Mouse (Mus musculus) adipose tissue, adult 10 weeks (tissue): ENCODE data around the gene Plaa. TPM values are rescaled to one million over a fixed set of nuclear protein-coding genes. Genes with fewer than 3 reads are reported as not detected.

Experiments
- polyA plus RNA-seq: library from polyadenylated mRNA; stranded (reverse); fragments of 350-450 nt; fragmentation: Illumina TruSeq; extraction: RNeasy Lipid Tissue Mini Kit (QIAGEN cat#74804); gene quantifications from one replicate; pipeline ENCODE4 v1.2.3, GENCODE M21; 2014; ENCODE audit warnings: low read depth, low replicate concordance

Plaa gene
- 37.5 TPM for polyA plus RNA-seq

DNA sequence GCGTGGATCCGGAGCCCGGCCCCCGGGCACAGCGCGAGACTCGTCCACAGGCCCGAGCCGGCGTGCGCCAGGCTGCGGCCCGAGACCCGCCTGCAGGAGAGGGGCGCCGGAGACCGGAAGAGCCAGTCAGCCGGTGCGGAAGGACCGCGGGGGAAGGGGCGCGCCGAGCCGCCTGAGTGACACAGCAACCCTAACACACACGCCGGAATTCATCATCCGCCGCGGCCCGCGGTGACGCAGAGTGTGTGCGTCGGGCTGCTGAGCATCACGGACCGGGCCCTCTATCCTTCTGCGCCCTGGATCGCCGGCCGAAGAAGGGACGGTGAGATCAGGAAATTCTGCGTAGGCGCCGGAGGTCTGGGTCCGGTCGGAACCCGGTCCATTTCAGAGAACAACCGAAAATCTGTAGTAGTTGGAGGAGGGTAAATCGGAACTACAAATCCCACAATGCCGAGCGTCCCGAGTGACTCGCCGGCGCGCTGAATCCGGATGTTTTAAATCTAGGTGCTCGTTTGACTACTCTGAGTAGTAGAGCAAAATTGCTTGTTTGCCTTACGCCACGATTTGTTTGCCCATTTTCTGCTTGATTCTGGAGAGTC, at the start of gene Plaa:
Gene Plaa, minus strand, starts transcription at position 214 of the 599 bp plus-strand sequence.

GRCm38 (mm10) chr4:94649920-94650319, 46.9 kb upstream of the Plaa start, which contains the start of gene Lrrc19:
Gene Lrrc19 (minus strand): TSS chr4:94650144.

GRCm38 (mm10) chr4:94613972-94614626, 11.1 kb upstream of the Plaa start, which contains the start of gene Ift74:
Gene Ift74 (plus strand): TSS chr4:94614491.

GRCm38 (mm10) chr4:94556265-94557054, 46.6 kb downstream of the Plaa start, which contains the start of the genes Gm10306 and Caap1:
Gene Gm10306 (plus strand): TSS chr4:94556546.
Gene Caap1 (minus strand): TSS chr4:94556796.

Other genes starting within 250 kb of the Plaa start
- not detected for gene Gm10306, start 46.7 kb downstream of the Plaa start, polyA plus RNA-seq
- gene Caap1, start 46.4 kb downstream of the Plaa start, polyA plus RNA-seq = 9.0 TPM
- gene Ift74, start 11.2 kb upstream of the Plaa start, polyA plus RNA-seq = 17.6 TPM
- gene Lrrc19, start 46.9 kb upstream of the Plaa start, polyA plus RNA-seq = not detected
- 13.5 TPM for gene Tek, start 136.0 kb upstream of the Plaa start, polyA plus RNA-seq